Mouse (Mus musculus) adipocyte (in vitro differentiated cells): Measurements from ENCODE around the gene Pmepa1.

Source experiments
- DNase-seq: peaks from one replicate; pipeline ENCODE4 v3.0.0-alpha.2; 2016; ENCODE audit warnings: low spot score

Gene Pmepa1

GRCm38 (mm10) chr2:173253761-173254662 is 22.3 kb downstream of the Pmepa1 start:
- no peak for DNase-seq

GRCm38 (mm10) chr2:173251675-173252074 is 24.7 kb downstream of the Pmepa1 start:
- no peak for DNase-seq

GRCm38 (mm10) chr2:173251133-173251532 is 25.2 kb downstream of the Pmepa1 start:
- no peak for DNase-seq

- no peak for DNase-seq
Observed at GRCm38 (mm10) chr2:173250411-173250810, 25.9 kb downstream of the Pmepa1 start.

- DNase-seq: no peak
Observed at GRCm38 (mm10) chr2:173249965-173250364, 26.4 kb downstream of the Pmepa1 start.

- DNase-seq: no peak
Observed at GRCm38 (mm10) chr2:173249386-173249785, 26.9 kb downstream of the Pmepa1 start.

GRCm38 (mm10) chr2:173248822-173249221 is 27.5 kb downstream of the Pmepa1 start:
- DNase-seq: no peak

- DNase-seq: no peak
Observed at GRCm38 (mm10) chr2:173247911-173248310, 28.4 kb downstream of the Pmepa1 start.

GRCm38 (mm10) chr2:173247197-173247596 is 29.1 kb downstream of the Pmepa1 start:
- DNase-seq: no peak

GRCm38 (mm10) chr2:173246688-173247087 is 29.6 kb downstream of the Pmepa1 start:
- no peak for DNase-seq

GRCm38 (mm10) chr2:173245258-173245657 is 31.1 kb downstream of the Pmepa1 start:
- DNase-seq: no peak

- no peak for DNase-seq
Observed at GRCm38 (mm10) chr2:173244108-173244507, 32.2 kb downstream of the Pmepa1 start.

- no peak for DNase-seq
Observed at GRCm38 (mm10) chr2:173243616-173244015, 32.7 kb downstream of the Pmepa1 start.

- DNase-seq: no peak
Observed at GRCm38 (mm10) chr2:173242874-173243273, 33.5 kb downstream of the Pmepa1 start.

- DNase-seq: no peak
Observed at GRCm38 (mm10) chr2:173240738-173241137, 35.6 kb downstream of the Pmepa1 start.

- no peak for DNase-seq
Observed at GRCm38 (mm10) chr2:173238522-173238921, 37.8 kb downstream of the Pmepa1 start.

GRCm38 (mm10) chr2:173235435-173236332 is 40.6 kb downstream of the Pmepa1 start:
- no peak for DNase-seq

- no peak for DNase-seq
Observed at GRCm38 (mm10) chr2:173232766-173233099, 43.6 kb downstream of the Pmepa1 start.

GRCm38 (mm10) chr2:173232065-173232765 is 44.1 kb downstream of the Pmepa1 start:
- no peak for DNase-seq

GRCm38 (mm10) chr2:173229578-173230224 is 46.6 kb downstream of the Pmepa1 start:
- DNase-seq: peak; percentile 84

- no peak for DNase-seq
Observed at GRCm38 (mm10) chr2:173228567-173228966, 47.8 kb downstream of the Pmepa1 start.

- no peak for DNase-seq
Observed at GRCm38 (mm10) chr2:173226792-173227191, 49.5 kb downstream of the Pmepa1 start.
